Mouse (Mus musculus) central nervous system, embryonic 18 days (tissue): ENCODE data around the gene Wdr45. TPM values are rescaled to one million over a fixed set of nuclear protein-coding genes. Genes with fewer than 3 reads are reported as not detected.

Experiments used
- polyA plus RNA-seq: library from polyadenylated mRNA; depleted of rRNA; stranded (reverse); fragments of >200 nt; gene quantifications from 2 replicates; pipeline ENCODE4 v1.2.3, GENCODE M21; 2012; rRNA removed

Wdr45 gene
- 43.1 and 49.2 TPM in 2 replicates for polyA plus RNA-seq

DNA sequence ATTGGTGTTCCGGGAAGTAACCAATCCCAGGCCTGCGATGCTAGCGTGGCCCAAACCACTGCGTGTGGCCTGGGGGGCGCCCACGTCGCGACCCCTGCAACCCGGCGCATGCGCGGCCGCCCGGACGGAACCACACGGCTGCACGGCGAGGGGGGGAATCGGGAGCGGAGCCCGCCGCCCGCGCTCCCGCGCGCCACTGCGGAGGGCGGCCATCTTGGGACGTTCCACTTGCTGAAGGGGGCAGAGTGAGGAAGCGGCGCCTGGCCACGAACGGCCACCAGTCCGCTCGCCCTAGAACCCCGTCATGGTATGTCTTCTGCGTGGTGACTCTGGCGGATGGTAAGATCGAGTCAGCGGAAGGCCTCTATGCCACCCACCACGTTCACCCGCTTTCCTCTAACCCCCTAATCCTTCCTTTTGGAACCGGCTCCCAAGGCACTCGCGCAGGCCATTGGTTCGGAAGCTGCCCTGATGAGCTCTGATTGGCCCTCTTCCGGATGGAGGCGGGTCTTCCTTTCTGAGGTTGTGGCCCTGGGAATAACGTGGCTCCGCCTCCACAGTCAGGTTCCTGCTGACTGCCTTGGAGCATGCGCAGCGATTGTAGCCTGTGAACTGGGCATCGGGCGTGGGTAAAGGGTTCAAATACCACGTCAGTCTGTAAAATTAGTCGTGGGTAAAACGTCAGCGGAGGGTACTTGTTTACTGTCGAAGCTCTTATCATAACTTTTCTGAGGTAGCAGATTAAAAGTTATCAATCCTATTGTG is at the start of gene Wdr45:
Wdr45 (plus strand) TSS at position 199 of the 765 bp plus-strand sequence.

DNA sequence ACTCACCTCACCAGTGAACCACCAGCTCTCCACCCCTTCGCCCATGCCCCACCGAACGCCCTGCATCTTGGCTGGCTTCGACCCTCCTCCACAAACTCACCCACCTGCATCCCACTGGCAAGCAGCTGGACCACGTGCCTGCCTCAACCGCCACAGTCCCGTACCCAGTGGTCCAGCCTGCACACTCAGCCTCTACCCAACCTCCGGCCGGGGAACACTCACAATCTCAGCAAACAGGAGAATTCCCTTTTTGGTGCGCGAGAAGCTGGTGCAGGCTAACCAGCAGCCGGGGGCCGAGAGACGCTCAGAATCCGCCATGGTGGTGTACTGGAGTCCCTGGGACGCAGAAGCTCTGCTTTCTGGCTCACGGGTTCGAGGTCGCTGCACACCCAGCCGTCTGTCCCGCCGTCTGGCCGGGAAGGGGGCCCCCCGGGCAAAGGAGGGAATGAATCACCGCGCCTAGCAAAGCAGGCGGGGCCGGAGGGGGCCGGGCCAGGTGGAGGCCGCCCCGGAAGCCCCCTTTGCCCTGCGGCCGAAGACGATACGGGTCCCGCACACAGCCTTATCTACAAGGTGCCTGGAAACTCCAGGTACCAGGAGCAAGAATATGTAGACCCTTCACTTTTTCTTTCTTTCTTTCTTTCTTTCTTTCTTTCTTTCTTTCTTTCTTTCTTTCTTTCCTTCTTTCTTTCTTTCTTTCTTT is 43.1 kb upstream of the Wdr45 start, which contains the start of gene Plp2:
Plp2 (minus strand) TSS at position 470 of the 703 bp plus-strand sequence.

DNA sequence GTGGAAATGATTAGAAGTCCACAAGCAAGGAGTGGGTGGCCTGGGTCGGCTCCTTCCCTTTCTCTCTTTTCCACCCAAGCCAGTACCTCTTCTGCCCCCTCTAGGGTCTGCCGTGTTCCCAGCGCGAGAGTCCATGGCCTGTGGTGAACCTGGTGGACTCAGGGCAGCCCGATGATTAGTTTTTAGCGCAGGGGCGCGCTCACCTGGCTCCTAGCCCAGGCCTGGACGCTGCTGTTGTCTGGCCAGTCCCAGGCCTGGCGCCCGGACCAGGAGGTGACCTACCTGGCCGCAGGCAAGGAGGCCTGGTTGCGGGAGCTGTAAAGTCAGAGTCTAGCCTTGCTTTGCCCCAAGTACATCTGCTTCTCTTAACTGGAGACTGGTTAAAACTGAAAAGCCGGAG is 33.3 kb upstream of the Wdr45 start, which contains the start of gene Magix:
Magix (minus strand) TSS at position 388 of the 400 bp plus-strand sequence.

DNA sequence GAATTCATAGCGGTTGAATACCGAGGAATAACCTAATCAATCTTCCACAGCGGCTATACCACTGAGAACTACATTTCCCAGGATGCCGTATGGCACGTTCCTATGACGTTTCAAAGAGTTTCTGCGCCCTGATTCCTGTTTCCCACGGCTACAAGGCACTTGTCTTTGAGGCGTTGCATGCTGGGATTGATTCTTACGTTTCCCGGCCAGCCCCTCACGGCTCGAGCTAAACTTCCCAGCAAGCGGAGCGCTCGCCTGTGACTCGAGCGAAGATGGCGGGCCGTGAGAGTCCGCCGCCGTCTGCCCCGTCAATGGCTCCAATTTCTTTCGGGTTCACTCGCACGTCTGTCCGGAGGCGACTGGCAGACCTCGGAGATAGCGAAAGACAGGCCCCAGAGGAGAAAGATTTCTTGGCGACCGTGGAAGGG is 17.2 kb upstream of the Wdr45 start, which contains the start of gene Gpkow:
Gpkow (plus strand) TSS at position 178 of the 428 bp plus-strand sequence.

DNA sequence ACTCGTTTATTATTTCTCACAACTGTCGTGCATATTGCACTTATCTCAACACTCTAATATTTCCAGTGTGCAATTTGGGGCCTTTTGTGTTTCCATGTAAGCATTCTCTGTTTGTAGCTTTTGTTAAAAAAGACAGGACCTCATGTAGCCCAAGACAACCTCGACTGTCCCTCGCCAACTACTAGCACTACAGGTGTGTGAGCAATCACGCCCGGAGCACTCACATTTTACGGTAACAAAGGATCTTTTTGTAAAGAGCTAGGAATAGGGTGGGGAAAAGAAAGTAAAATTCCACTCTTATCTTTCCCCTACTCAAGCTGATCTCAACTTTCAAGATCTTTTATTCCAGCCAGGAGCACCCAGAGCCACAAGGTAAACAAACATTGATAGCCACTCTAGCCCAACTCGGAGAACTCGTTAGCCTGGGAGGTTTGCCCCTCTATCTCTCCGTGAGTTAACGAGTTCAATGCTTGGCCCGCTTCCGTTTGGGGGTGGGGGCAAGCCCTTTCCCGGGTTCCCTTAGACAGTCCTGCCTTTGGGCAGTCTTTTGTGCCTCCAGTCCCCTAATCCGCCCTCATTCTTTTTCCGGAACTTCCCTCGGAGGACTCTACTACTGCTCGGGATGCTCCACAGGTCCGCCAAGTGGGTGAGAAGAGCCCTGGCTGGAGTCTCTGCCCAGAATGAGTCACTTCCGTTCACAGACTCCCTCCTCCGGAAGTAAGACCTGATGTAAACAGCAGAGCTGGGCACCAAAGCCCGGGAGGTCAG is 7.6 kb downstream of the Wdr45 start, which contains the start of gene Gm45208:
Gm45208 (plus strand) TSS at position 732 of the 768 bp plus-strand sequence.

DNA sequence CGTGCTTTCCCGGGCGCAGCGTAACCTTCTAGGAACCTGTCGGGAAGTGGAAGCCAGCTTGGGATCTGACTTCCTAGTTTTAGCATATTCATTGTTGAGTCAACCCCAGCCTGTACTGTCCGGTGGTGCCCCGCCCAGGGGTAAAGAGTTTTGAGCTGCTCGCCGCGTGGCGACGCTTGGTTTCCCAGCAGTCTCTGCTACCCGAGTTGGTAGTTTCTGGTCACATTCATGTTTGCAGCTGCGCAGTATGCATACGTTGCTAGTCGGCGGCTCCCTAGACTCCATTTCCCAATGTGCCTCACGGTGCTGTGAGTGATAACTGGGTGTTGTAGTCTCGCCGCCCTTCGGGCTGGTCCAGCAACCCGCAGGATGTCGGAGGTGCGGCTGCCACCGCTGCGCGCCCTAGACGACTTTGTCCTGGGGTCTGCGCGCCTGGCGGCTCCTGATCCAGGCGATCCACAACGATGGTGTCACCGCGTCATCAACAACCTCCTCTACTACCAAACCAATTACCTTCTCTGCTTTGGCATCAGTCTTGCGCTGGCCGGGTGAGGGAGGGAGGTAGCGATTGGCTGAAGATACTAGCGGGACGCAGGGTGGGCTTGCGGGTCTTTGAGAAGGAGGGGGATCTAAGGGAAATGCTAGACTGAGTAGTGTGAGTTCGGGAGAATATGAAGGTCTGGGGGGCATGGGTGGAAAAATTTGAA is 14.2 kb downstream of the Wdr45 start, which contains the start of gene Praf2:
Praf2 (plus strand) TSS at position 225 of the 707 bp plus-strand sequence.

DNA sequence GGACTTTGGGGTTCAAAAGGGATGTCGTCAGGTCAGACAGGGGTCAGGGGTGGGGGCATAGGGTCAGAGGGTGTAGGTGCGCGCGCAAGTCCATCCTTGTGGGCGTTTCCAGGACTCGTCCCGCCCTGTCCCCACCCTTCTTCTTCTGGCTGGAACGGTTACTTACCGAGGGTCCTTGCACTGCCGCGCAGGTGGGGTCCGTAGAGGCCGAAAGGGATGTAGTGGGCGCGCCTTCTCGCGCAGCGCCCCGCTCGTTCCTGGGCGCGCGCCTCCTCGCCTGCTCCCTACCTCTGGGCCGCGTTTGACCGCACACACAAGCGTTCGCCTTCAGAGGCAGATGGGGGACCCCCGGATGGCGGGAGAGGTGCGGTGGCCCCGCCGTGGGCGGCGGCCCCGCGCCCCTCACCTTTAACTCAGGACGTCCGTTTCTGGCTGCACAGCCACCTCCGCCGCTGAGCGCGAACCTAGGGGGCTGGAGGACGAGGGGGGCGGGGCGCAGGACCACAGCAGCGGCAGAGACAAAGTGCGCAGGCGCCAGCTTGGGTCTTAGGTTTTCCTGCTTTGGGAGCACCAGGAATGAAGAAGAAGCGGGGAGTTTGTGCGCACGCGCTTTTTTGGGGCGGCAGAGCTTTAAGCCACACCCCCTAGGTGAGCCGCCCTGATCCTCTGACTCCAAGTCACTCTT is 36.4 kb downstream of the Wdr45 start, which contains the start of gene Ccdc120:
Ccdc120 (minus strand) TSS at position 474 of the 685 bp plus-strand sequence.

DNA sequence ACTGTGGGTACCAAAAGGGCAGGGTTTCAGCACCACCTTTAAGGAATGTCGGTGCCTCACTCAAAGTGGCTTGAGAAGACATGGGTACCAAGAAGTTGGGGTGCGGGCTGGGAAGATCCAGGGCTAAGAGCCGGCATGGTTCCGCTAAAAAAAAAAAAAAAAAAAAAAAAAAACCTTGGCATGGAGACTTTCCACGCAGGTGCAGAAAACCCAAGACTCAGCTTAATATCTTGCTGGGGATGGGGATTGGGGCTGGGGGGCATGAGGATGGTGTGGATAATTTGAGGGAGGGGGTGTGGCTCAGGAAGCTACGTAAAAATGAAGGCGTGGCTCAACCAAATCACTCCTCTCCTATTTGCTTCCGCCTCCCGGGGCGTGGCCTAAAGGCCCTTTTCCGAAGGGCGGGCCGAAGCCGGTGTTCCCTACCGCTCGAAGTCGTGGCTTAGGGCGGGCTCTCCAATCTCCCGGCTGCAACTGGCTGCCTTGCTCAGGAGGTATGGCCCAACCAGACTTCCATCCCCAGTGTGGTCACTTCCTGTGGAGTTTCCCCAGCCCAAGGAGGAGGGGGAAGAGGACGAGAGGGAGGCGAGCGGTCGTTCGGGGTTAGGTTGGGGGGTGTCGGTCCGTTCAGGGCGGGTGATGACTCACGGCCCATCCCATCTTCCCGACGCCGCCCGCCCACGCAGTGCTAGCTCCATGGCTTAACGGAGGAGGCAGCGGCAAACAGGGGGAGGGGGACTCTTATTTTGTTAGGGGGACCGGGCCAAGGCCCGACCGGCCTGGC is 48.2 kb downstream of the Wdr45 start, which contains the start of gene Tfe3:
Tfe3 (plus strand) TSS at position 424 of the 784 bp plus-strand sequence.

Other genes starting within 250 kb of the Wdr45 start
- 0.03 and 0.13 TPM in 2 replicates for gene Foxp3, start 140.7 kb upstream of the Wdr45 start, polyA plus RNA-seq
- 10.0 and 10.6 TPM in 2 replicates for gene Ppp1r3f, start 140.1 kb upstream of the Wdr45 start, polyA plus RNA-seq
- 30.5 and 31.7 TPM in 2 replicates for gene Ccdc22, start 108.8 kb upstream of the Wdr45 start, polyA plus RNA-seq
- gene Cacna1f, start 107.2 kb upstream of the Wdr45 start, polyA plus RNA-seq = 0.22 and 0.35 TPM in 2 replicates
- 300 and 326 TPM in 2 replicates for gene Syp, start 75.9 kb upstream of the Wdr45 start, polyA plus RNA-seq
- 2.3 and 2.6 TPM in 2 replicates for gene Prickle3, start 57.1 kb upstream of the Wdr45 start, polyA plus RNA-seq
- gene Plp2, start 42.9 kb upstream of the Wdr45 start, polyA plus RNA-seq = 32.6 and 38.3 TPM in 2 replicates
- gene Magix, start 33.1 kb upstream of the Wdr45 start, polyA plus RNA-seq = 0.31 and 0.51 TPM in 2 replicates
- gene Gpkow, start 17.2 kb upstream of the Wdr45 start, polyA plus RNA-seq = 30.8 and 32.1 TPM in 2 replicates
- gene Gm45208, start 7.9 kb downstream of the Wdr45 start, polyA plus RNA-seq = 0.35 and 0.49 TPM in 2 replicates
- 110 and 112 TPM in 2 replicates for gene Praf2, start 14.1 kb downstream of the Wdr45 start, polyA plus RNA-seq
- gene Ccdc120, start 36.6 kb downstream of the Wdr45 start, polyA plus RNA-seq = 75.3 and 82.4 TPM in 2 replicates
- 10.8 and 12.2 TPM in 2 replicates for gene Tfe3, start 48.2 kb downstream of the Wdr45 start, polyA plus RNA-seq
- gene Gripap1, start 75.4 kb downstream of the Wdr45 start, polyA plus RNA-seq = 82.2 and 88.5 TPM in 2 replicates
- gene Kcnd1, start 108.0 kb downstream of the Wdr45 start, polyA plus RNA-seq = 5.8 and 6.5 TPM in 2 replicates
- 37.3 and 40.7 TPM in 2 replicates for gene Otud5, start 127.0 kb downstream of the Wdr45 start, polyA plus RNA-seq
- 23.3 and 24.1 TPM in 2 replicates for gene Pim2, start 163.9 kb downstream of the Wdr45 start, polyA plus RNA-seq
- gene Slc35a2, start 169.7 kb downstream of the Wdr45 start, polyA plus RNA-seq = 49.2 and 53.2 TPM in 2 replicates
- 198 and 220 TPM in 2 replicates for gene Pqbp1, start 184.9 kb downstream of the Wdr45 start, polyA plus RNA-seq
- 41.4 and 42.9 TPM in 2 replicates for gene Timm17b, start 185.0 kb downstream of the Wdr45 start, polyA plus RNA-seq
- gene Gm10491, start 193.5 kb downstream of the Wdr45 start, polyA plus RNA-seq = not detected in 2 replicates
- not detected in 2 replicates for gene Gm10490, start 195.2 kb downstream of the Wdr45 start, polyA plus RNA-seq
- gene Pcsk1n, start 205.5 kb downstream of the Wdr45 start, polyA plus RNA-seq = 122 and 133 TPM in 2 replicates
- 0.07 and 0.17 TPM in 2 replicates for gene Eras, start 214.3 kb downstream of the Wdr45 start, polyA plus RNA-seq
- 114 and 115 TPM in 2 replicates for gene Hdac6, start 233.6 kb downstream of the Wdr45 start, polyA plus RNA-seq